Mouse (Mus musculus) adrenal gland, postnatal 10 days (tissue): ENCODE measurements around the gene Josd2. TPM values are rescaled to one million over a fixed set of nuclear protein-coding genes. Genes with fewer than 3 reads are reported as not detected.
A peak's percentile ranks its signal among the peaks of the same experiment; 100 is the strongest.

Experiments
- DNase-seq: peaks from one replicate; pipeline ENCODE4 v3.0.0; 2021; ENCODE audit warnings: mixed read lengths
- long read RNA-seq, 2 experiments: library from polyadenylated mRNA; stranded (forward); transcript quantifications; one replicate each; pipeline ENCODE4 v2.0.0; 2021
- total RNA-seq, 2 experiments: library from RNA; stranded (reverse); gene quantifications; 2 replicates each; pipeline ENCODE4 v1.2.3; 2021

Josd2 gene
- total RNA-seq: 10 to 100 TPM; 42.2 to 52.0 TPM
- long read RNA-seq, experiment 1, transcript Josd2-204 (5 exons, 864 nt): major isoform, 14 of 35 reads
- long read RNA-seq, experiment 1, partial matches to known transcripts: 3 of 35 reads
- long read RNA-seq, experiment 1, other reads (novel, unspliced or antisense): 17 of 35 reads
- long read RNA-seq, experiment 2, transcript Josd2-204 (5 exons, 864 nt): major isoform, 8 of 34 reads
- long read RNA-seq, experiment 2, partial matches to known transcripts: 5 of 34 reads
- long read RNA-seq, experiment 2, other reads (novel, unspliced or antisense): 16 of 34 reads

GRCm38 (mm10) chr7:44467811-44468411, at the start of gene Josd2:
TSS of gene Josd2 (plus strand) at chr7:44467980.
- peak; percentile 94 for DNase-seq

GRCm38 (mm10) chr7:44427666-44428065, 40.1 kb upstream of the Josd2 start:
- DNase-seq: no peak

GRCm38 (mm10) chr7:44428171-44428950, 39.4 kb upstream of the Josd2 start:
- DNase-seq: no peak

- DNase-seq: no peak
Observed at GRCm38 (mm10) chr7:44428968-44429521, 38.7 kb upstream of the Josd2 start, which contains the start of gene Lrrc4b. TSS of gene Lrrc4b (plus strand) at chr7:44429018.

- DNase-seq: no peak
Observed at GRCm38 (mm10) chr7:44429534-44430488, 38.0 kb upstream of the Josd2 start.

- no peak for DNase-seq
Observed at GRCm38 (mm10) chr7:44432550-44432949, 35.2 kb upstream of the Josd2 start.

GRCm38 (mm10) chr7:44433371-44433770, 34.4 kb upstream of the Josd2 start:
- no peak for DNase-seq

- no peak for DNase-seq
Observed at GRCm38 (mm10) chr7:44434089-44434488, 33.7 kb upstream of the Josd2 start.

- DNase-seq: no peak
Observed at GRCm38 (mm10) chr7:44435796-44436195, 32.0 kb upstream of the Josd2 start.

- no peak for DNase-seq
Observed at GRCm38 (mm10) chr7:44436267-44436666, 31.5 kb upstream of the Josd2 start.

GRCm38 (mm10) chr7:44437188-44437587, 30.6 kb upstream of the Josd2 start:
- no peak for DNase-seq

- DNase-seq: no peak
Observed at GRCm38 (mm10) chr7:44437933-44438332, 29.8 kb upstream of the Josd2 start.

- no peak for DNase-seq
Observed at GRCm38 (mm10) chr7:44439696-44440095, 28.1 kb upstream of the Josd2 start.

GRCm38 (mm10) chr7:44440479-44440878, 27.3 kb upstream of the Josd2 start:
- no peak for DNase-seq

GRCm38 (mm10) chr7:44441180-44441579, 26.6 kb upstream of the Josd2 start:
- DNase-seq: no peak

- peak; percentile 19 for DNase-seq
Observed at GRCm38 (mm10) chr7:44441648-44442109, 26.1 kb upstream of the Josd2 start.

- no peak for DNase-seq
Observed at GRCm38 (mm10) chr7:44442407-44442821, 25.4 kb upstream of the Josd2 start.

- no peak for DNase-seq
Observed at GRCm38 (mm10) chr7:44443268-44444173, 24.3 kb upstream of the Josd2 start.

GRCm38 (mm10) chr7:44444886-44445527, 22.8 kb upstream of the Josd2 start:
- DNase-seq: no peak

GRCm38 (mm10) chr7:44445528-44445923, 22.3 kb upstream of the Josd2 start:
- no peak for DNase-seq
